Mouse (Mus musculus) stomach, postnatal 0 days (tissue): Measurements from ENCODE around the gene Rrh.

Experiments used
- CTCF ChIP-seq: IDR thresholded peaks from 2 replicates; pipeline ENCODE4 v1.5.1; 2016; ENCODE audit warnings: antibody characterized with exemption, low read depth, mild to moderate bottlenecking, moderate library complexity
- EP300 ChIP-seq: optimal IDR thresholded peaks from 2 replicates; pipeline ENCODE3; 2016; ENCODE audit warnings: antibody characterized with exemption

- TF ChIP-seq EP300 (no peak), CTCF (no peak)
Measured at GRCm38 (mm10) chr3:129798551-129798950, 23.8 kb downstream of the Rrh start.
